Mouse (Mus musculus) lung, postnatal 0 days (tissue): ENCODE results near the gene Gm28635.

Source experiments
- CTCF ChIP-seq: IDR thresholded peaks from 2 replicates; pipeline ENCODE4 v1.5.1; 2016; ENCODE audit warnings: antibody characterized with exemption, mild to moderate bottlenecking
- EP300 ChIP-seq: IDR thresholded peaks from 2 replicates; pipeline ENCODE4 v1.6.1; 2016; ENCODE audit warnings: antibody characterized with exemption, mild to moderate bottlenecking, control low read depth

DNA sequence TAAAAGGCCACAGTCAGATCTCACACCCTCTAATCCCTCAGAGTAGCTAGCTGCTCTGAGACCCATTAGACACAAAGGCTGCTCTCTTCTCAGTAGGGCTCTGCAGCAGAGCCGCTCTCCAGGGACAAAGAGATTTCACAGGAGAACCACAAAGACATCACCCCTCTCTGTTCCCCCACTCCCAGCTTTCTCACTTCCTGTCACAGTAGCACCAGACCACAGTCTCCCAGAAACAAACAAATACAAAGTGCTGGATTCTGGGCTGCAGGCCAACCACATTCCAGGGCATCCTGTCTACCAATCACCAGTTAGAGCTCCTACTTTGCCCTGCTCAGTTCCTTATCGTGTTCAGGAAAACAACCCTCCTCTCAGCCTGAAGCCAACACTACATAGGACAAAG lies 42.2 kb downstream of the Gm28635 start:
- TF ChIP-seq CTCF (no peak), EP300 (peak; percentile 90)
